Mouse (Mus musculus): ENCODE measurements at regions not wholly inside any gene's neighbourhood (a gene's known extent, or its start where the extent isn't known, plus 50 kb on each side); places are given as distances from the start of the nearest gene placed in this dataset.

DNA sequence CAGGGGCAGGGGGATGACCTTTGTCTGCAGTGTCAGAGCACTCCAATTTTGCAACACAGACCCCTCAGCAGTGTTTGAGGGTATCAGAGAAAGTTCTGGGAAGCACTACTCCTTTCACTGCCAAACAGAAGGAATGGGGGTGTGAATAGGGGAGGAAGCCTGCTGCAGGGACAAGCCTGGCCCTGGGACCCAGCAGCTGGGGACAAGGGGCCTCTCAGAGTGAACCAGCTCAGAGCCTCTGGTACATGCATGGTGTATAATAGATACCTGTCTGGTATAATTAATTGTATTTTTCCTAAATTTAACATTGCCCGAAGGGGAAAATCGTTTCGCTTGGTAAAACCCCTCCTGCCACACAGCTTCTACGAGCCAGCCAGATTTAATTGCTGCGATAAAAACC is 180.6 kb downstream of the 3110018I06Rik start:
- TF ChIP-seq CTCF (IDR thresholded peaks at IDR 0.05; ENCODE audit: control insufficient read depth, insufficient read depth, insufficient read length) (no peak), MYOG (IDR thresholded peaks at IDR 0.05; ENCODE audit: control insufficient read depth, extremely low read depth, insufficient read length) (no peak), FOSL1 (IDR thresholded peaks at IDR 0.05; ENCODE audit: insufficient read depth, low read length, poor library complexity, severe bottlenecking) (no peak), CEBPB (IDR thresholded peaks at IDR 0.05; ENCODE audit: low read depth) (no peak)
